Mouse (Mus musculus) frontal cortex, adult 2 months (tissue): ENCODE measurements around the gene Gsn. TPM values are rescaled to one million over a fixed set of nuclear protein-coding genes. Genes with fewer than 3 reads are reported as not detected.

Experiments
- DNase-seq, 2 experiments: peaks; one replicate each; pipeline ENCODE4 v3.0.0; 2022; ENCODE audit warnings: low spot score in 1 of 2; ENCODE audit errors: extremely low spot score in 1 of 2
- polyA plus RNA-seq: library from polyadenylated mRNA; depleted of rRNA; stranded (reverse); fragments of >200 nt; gene quantifications from 2 replicates; pipeline ENCODE4 v1.2.3, GENCODE M21; 2012

Gsn gene
- polyA plus RNA-seq, 1 experiment: 99.6 TPM

DNA sequence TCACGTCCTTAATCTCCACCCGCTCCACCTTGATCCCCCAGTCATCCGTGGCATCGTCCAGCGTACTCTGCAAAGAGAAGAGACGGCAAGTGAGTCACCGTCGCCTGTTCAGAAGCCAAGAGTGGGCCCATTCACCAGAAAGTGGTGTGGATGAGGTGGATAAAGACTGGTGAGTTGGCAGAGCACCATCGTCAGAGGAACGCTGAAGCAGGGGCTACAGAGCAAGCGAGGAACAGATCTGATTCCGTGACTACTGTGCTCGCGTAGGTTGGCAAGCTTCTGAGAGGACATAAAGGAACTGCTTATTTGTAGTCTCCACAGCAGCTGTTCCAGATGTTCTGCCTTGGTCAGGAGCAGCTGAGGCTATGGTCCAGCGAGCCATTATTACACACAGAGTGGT, 64.2 kb downstream of the Gsn start:
- DNase-seq: no peak

- peak in 1 of 2 experiments; percentile 5 for DNase-seq
Observed at GRCm38 (mm10) chr2:35322404-35323164, 66.4 kb downstream of the Gsn start.

DNA sequence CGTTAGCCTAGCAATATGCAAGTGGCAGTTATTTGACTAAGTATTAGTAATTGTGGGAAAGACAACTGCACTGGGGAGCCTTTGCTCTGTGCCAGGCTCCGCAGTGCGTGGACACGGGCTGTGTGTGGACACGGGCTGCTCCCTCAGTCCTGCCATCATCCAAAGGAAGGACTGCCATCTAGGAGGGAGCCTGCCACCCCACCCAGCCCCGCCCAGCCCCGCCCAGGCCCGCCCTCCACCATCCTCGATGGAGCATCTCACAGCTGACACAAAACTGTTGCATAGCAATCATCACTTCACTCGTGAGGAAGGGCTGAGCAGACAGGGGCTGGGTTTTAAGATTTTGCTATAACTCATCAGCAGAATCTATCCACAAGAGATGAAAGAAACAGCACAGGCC, 69.8 kb downstream of the Gsn start:
- DNase-seq: no peak

DNA sequence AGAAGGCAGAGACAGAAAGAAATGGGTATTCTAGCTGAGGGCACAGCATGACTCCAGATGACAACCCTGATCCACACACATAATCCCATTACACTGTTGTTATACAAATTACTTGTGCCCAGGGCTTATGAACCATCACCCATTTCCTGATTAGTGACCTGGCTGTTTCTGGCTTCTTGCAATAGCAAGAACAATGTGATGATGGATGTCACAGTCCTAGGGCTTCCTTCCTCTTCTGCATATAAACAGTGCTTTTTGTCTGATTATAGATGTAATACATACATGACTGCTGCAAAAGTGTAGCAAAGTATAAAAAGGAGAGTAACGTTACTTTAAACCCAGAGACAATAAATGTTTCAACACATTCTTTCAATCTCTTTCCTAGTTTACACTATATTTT, 70.8 kb downstream of the Gsn start:
- no peak for DNase-seq

DNA sequence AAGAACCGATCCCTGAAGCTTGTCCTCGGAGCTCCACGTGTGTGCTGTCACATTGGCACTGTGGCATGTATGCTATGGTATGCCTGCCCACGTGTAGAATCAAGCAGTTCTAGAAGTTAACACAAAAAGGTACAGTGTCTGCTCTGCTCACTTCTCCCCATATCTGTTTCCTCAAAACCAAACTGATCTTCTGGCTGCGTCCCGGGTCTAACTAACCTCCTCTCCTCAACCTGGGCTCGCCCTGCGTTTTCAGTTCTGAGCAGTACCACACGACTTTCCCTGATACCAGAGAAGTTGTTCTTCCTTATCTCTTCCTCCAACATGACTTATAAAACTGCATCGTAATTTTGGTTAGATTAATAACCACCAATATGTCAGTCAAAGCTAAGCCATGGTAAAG, 71.4 kb downstream of the Gsn start:
- DNase-seq: no peak

DNA sequence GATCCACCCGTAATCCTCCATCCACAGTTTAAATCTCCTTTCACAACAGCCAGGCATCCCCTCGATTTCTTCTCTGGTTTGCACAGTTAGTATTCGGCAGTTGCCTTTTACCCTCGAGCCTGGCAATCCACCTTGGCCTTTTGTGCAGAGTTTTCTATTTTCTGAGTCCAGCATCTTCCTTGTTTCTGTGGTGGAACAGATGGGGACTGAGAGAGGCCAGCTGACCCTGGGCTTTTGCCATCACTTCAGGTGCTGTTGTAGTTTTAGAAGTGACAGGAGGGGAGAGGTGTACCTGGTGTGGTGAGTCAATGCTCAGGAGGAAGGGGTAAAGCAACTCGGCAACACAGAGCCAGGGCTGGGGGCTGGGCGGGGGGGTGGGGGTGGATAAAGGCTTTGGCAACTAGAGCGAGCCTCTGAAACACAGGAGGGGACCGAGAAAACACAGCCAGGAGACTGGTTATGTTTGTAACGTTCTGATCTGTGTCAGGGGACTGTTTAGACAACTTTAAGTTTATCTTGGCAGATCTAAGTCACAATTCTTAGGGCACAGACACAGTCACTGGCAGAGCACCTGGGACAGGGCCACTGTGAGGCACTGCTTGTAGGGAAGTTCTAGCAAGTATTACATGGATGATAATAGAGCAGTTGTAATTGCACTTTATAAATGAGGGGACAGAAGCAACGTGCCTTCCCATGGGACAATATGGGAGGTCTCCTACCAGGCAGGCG, 72.0 kb downstream of the Gsn start:
- no peak for DNase-seq

DNA sequence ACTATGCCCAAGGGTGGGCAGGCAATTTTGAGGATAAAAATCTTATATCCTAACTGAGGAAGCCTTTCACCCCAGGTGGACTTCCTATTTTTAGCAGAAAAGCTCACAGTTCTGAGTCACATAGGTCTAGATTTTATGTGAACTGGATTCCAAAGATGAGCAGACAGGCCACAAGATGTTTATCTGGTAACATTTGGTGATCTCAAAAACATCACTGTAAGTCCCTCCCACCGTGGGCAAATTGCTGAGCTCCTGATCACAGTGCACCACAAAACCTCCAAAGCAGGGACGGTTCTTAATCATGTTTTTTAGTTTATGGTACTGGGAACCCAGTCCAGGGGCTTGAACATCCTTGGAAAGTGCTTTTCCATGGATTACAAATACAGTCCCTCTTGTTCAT, 72.9 kb downstream of the Gsn start:
- no peak for DNase-seq

- no peak for DNase-seq
Observed at GRCm38 (mm10) chr2:35331205-35331604, 75.0 kb downstream of the Gsn start.

GRCm38 (mm10) chr2:35333670-35334069, 77.5 kb downstream of the Gsn start:
- no peak for DNase-seq

DNA sequence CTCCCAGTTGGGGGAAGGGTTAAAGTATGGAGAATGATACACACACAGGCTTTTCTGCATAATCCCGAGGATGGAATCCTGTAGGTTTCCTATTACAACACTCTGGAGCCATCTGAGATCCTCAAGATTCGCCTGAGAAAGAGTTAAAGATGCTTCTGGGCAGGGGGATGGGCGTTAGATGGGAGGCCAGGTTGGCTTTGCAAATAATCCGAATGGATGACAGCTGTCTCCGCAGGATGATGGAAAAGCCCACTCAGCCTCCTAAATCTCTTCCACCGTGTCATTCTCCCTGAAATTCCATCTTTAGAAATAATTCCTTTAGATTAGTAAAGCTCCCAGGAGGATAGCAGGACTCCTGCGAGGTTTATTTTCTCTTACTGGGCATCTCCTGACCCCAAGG, 79.4 kb downstream of the Gsn start:
- DNase-seq: no peak

- peak; percentile 91 to 97 for DNase-seq
Observed at GRCm38 (mm10) chr2:35336388-35337280, 80.5 kb downstream of the Gsn start, which contains the start of gene Stom. Gene Stom, minus strand, starts transcription at chr2:35336976.

DNA sequence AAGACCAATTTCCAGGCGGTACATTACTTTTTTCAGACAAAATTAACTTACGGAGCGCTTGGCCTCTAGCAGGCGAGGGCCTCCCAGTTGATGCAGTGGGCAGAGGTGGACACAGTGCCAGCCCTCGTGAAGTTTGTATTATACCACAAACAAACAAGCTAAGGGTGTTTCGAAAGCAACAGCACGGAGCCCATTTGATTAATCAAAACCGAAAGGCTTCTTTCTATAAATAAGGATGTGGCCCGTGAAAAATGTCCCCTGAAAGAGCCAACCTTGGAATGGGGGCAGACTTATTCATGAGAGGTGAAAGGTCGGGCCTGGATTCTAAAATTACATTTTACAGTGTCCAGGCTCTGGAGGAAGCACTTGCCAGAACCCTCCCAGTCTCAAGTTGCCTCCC, 81.2 kb downstream of the Gsn start:
- DNase-seq: no peak

GRCm38 (mm10) chr2:35338036-35338435, 81.9 kb downstream of the Gsn start:
- no peak for DNase-seq

GRCm38 (mm10) chr2:35338707-35339106, 82.5 kb downstream of the Gsn start:
- no peak for DNase-seq

- DNase-seq: no peak
Observed at GRCm38 (mm10) chr2:35342605-35343004, 86.4 kb downstream of the Gsn start.

DNA sequence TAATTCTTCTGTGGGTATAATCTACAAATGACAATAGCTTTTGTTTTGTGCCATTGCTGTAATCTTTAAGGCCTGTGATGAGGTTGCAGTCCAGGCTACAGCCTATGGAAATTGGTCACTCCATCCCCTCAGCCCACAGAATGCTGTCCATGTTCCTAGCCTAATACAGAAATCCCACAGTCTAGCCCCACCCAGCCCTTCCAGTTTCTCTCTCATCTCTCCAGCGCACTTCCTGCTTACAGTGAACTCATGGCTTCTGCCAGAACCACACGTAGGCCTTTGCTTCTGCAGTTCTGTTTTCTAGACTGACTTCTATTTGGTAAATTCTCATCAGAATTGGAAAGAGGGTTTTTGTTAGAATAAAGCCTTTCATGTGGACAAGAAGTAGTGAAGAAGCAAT, 89.8 kb downstream of the Gsn start:
- DNase-seq: no peak

GRCm38 (mm10) chr2:35349184-35349583, 93.0 kb downstream of the Gsn start:
- peak in 1 of 2 experiments; percentile 43 for DNase-seq
